Mouse (Mus musculus) layer of hippocampus, postnatal 25 days (tissue): Measurements from ENCODE around the gene Acss2. TPM values are rescaled to one million over a fixed set of nuclear protein-coding genes. Genes with fewer than 3 reads are reported as not detected.

ENCODE experiments used
- DNase-seq, 2 experiments: peaks; one replicate each; pipeline ENCODE4 v3.0.0; 2022; ENCODE audit warnings: mixed read lengths in 2 of 2, low spot score in 1 of 2; ENCODE audit errors: extremely low spot score in 1 of 2
- microRNA-seq, 2 experiments: library from miRNA; unstranded; fragments of <30 nt; microRNA quantifications; one replicate each; pipeline ENCODE4 v1.2.0; 2021
- total RNA-seq, 2 experiments: library from RNA; stranded (reverse); gene quantifications; 2 replicates each; pipeline ENCODE4 v1.2.3; 2021

The Acss2 gene
- total RNA-seq, 2 experiments from 2014 or later, result 60.8 to 70.2 TPM

GRCm38 (mm10) chr2:155626277-155626676, 108.5 kb downstream of the Acss2 start:
- no peak for DNase-seq

DNA sequence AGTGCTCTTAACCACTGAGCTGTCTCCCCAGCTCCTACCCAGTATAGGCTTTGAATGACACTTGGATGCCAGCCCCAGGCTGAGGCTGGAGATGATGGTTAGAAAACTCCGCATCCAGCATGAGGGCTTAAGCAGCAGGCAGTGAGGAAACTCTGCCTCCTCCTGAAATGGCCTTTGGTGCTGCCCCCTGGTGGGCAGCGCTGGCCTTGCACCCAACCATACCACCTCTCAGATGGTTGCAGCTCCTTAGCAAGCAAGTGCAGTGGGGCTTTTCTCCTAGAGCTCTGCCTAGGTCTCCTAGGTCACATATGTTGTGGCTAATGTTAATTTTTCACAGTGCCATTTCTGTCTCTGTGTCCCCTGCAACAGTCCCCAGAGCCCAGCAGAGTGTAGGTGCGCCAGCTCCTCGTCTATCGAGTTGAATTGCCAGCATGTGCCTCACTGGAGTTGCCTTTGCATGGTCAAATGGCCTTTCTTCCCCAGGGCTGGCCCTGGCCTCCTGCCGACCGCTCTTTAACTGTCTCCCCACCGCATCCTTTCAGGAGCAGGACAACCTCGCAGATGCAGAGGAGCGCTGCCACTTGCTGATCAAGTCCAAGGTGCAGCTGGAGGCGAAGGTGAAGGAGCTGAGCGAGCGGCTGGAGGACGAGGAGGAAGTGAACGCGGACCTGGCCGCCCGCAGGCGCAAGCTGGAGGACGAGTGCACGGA, 109.4 kb downstream of the Acss2 start:
- DNase-seq, result peak; percentile 62 to 77

GRCm38 (mm10) chr2:155628112-155628511, 110.4 kb downstream of the Acss2 start:
- no peak for DNase-seq

DNA sequence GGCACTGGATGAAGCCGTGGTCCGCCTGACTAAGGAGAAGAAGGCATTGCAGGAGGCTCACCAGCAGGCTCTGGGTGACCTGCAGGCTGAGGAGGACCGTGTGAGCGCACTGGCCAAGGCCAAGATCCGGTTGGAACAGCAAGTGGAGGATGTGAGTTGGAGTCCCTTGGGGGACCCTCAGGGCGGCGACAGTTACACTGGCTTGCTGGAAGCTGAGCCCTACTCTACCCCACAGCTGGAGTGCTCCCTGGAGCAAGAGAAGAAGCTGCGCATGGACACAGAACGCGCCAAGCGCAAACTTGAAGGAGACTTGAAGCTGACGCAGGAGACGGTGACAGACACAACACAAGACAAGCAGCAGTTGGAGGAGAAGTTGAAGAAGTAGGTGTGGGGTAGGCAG, 110.8 kb downstream of the Acss2 start:
- no peak for DNase-seq

DNA sequence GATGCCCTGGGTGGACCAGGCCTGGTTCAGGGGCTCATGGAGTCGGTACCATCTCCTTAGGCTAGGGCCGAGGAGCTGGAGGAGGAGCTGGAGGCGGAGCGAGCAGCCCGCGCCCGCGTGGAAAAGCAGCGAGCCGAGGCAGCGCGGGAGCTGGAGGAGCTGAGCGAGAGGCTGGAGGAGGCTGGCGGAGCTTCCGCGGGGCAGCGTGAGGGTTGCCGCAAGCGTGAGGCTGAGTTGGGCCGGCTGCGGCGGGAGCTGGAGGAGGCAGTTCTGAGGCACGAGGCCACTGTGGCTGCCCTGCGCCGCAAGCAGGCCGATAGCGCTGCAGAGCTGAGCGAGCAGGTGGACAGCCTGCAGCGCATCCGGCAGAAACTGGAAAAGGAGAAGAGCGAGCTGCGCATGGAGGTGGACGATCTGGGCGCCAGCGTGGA, 111.5 kb downstream of the Acss2 start:
- peak; percentile 48 to 52 for DNase-seq

DNA sequence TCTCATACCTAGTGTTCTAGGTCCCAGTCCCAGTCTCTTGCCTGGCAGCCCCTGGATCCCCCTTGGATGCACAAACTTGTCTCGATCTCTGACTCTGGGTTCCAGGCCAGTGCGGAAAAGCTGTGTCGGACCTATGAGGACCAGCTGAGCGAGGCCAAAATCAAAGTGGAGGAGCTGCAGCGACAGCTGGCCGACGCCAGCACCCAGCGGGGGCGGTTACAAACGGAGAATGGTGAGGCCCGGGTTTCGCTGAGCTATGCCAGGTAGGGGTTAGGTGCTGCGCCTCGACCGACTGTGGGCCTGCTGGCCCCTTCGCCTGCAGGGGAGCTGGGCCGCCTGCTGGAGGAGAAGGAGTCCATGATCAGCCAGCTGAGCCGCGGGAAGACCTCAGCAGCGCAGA, 112.4 kb downstream of the Acss2 start:
- no peak for DNase-seq

GRCm38 (mm10) chr2:155630590-155631416, 113.1 kb downstream of the Acss2 start:
- no peak for DNase-seq

DNA sequence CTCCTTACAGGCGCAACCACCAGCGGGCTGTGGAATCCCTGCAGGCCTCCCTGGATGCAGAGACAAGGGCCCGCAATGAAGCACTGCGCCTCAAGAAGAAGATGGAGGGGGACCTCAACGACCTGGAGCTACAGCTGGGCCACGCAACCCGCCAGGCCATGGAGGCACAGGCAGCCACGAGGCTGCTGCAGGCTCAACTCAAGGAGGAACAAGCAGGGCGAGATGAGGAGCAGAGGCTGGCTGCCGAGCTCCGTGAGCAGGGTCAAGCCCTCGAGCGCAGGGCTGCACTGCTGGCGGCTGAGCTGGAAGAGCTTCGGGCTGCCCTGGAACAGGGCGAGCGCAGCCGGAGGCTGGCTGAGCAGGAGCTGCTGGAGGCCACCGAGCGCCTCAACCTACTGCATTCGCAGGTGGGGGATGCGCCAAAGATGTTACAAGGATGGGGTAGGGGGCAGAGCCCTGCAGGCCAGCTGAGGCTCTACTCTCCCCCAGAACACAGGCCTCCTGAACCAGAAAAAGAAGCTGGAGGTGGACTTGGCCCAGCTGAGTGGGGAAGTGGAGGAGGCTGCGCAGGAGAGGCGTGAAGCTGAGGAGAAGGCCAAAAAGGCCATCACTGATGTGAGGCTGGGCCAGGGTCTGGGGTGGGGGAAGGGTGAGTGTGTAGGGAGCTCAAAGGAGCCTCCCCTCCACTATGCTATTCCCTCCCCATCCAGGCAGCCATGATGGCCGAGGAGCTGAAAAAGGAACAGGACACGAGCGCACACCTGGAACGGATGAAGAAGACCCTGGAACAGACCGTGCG, 114.6 kb downstream of the Acss2 start:
- DNase-seq, result no peak

DNA sequence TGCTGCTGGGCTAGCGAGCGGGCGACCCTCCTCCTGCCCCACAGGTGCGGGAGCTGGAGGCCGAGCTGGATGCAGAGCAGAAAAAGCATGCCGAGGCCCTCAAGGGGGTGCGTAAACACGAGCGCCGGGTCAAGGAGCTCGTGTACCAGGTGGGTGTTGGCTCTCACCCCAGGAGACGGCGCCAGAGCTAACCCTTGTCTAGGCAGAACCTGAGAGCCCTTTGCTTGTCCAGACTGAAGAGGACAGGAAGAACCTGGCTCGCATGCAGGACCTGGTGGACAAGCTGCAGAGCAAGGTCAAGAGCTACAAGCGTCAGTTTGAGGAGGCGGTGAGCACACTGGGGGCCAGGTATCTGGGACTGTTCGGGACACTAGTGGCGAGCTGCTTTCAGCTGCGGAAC, 115.4 kb downstream of the Acss2 start:
- no peak for DNase-seq

- DNase-seq, result no peak
Observed at GRCm38 (mm10) chr2:155633731-155634130, 116.0 kb downstream of the Acss2 start.

DNA sequence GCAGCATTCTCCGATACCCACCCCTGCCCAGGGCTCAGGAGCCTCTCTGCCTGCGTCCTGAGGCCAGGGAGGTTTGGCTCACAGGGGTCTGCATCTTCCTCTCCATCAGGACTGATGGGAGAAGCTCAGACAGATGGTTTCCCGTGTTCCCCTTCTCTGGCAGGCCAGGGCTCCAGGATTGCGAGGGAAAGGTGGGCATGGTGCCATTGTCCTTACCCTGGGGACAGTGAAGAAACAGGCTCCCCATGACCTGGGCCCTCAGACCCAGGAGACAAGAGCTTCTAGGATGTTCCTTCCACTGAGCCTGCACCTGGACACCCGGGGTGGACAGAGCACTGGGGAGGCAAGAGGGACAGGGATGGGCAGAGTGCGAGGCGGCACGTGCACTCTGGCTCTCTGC, 116.8 kb downstream of the Acss2 start:
- DNase-seq, result no peak

Small RNA genes within 50 kb of the gene (microRNA-seq; reads per million reads assigned to microRNA genes)
- 3.0 to 8.6 reads per million in 2 experiments for gene Mir499

Other genes starting within 250 kb of the Acss2 start
- 100 to 1,000 TPM; 252 to 300 TPM for gene Map1lc3a, start 241.7 kb upstream of the Acss2 start, total RNA-seq
- gene Pigu, start 160.5 kb upstream of the Acss2 start, total RNA-seq, result 10 to 100 TPM; 25.7 to 27.0 TPM
- gene Trp53inp2, start 136.9 kb upstream of the Acss2 start, total RNA-seq, result 100 to 1,000 TPM; 158 to 178 TPM
- gene Ncoa6, start 44.1 kb upstream of the Acss2 start, total RNA-seq, result 10 to 100 TPM; 54.9 to 73.7 TPM
- 100 to 1,000 TPM; 111 to 117 TPM for gene Ggt7, start 289 bp downstream of the Acss2 start, total RNA-seq
- gene Gss, start 74.9 kb downstream of the Acss2 start, total RNA-seq, result 10 to 100 TPM; 22.6 to 26.5 TPM
- 1 to 10 TPM; 2.7 to 3.7 TPM for gene Myh7b, start 93.3 kb downstream of the Acss2 start, total RNA-seq
- 100 to 1,000 TPM; 161 to 163 TPM for gene Trpc4ap, start 174.4 kb downstream of the Acss2 start, total RNA-seq
- gene Edem2, start 211.5 kb downstream of the Acss2 start, total RNA-seq, result 10 to 100 TPM; 19.8 to 22.9 TPM
- not detected for gene Gm17581, start 217.9 kb downstream of the Acss2 start, total RNA-seq
- gene Procr, start 233.2 kb downstream of the Acss2 start, total RNA-seq, result under 1 TPM; 0.71 to 0.96 TPM